8 mouse cellular contexts compared by ENCODE assay signal in genomic region chr16:18083231-18083951, GRCm38 (mm10). TPM values are rescaled to one million over a fixed set of nuclear protein-coding genes. Genes with fewer than 3 reads are reported as not detected.
DNase-seq lines count a peak whose midpoint lies in the region; ATAC-seq and TF ChIP-seq lines count a peak whose summit lies in the region.

No protein-coding gene starts in this region.

- no peak for TF ChIP-seq POLR2A in cerebellum, adult 2 months (IDR thresholded peaks at IDR 0.05; ENCODE audit: borderline replicate concordance, insufficient read depth, low read length)

- H3K9me3 ChIP-seq in heart, embryonic 14.5 days (ENCODE audit: control insufficient read depth, low read length) = no peaks in the 10 kb centered on the region

- DNase-seq in ovary, postnatal 36 days (ENCODE audit: low spot score) = peak; percentile 38
- no peak for DNase-seq in ovary, postnatal 14 days (ENCODE audit: low spot score)
- DNase-seq in cerebellum, adult 2 months = peak; percentile 56 to 71
- DNase-seq in layer of hippocampus, adult 2 months (ENCODE audit: low spot score in 2 of 2) = peak; percentile 43 to 80
- DNase-seq in right cerebral cortex, postnatal 25 days = peak; percentile 59
- no peak for DNase-seq in thymus, postnatal 36 days
- DNase-seq in urinary bladder, adult 2 months (ENCODE audit: low spot score) = no peak

- peaks cover 14% of the 10 kb centered on the region for H3K4me1 ChIP-seq in cerebellum, adult 2 months (ENCODE audit: control insufficient read depth, insufficient read depth, low read length)
- H3K4me1 ChIP-seq in heart, embryonic 14.5 days (ENCODE audit: control insufficient read depth in 2 of 2, insufficient read depth in 2 of 2, low read length in 2 of 2) = peaks cover 4 to 6% of the 10 kb centered on the region in 2 experiments; a peak in 1 of 4 replicates

- 45% methylated on average over 18 of the region's 18 CpGs for WGBS in cerebellum, adult 2 months
- 88% methylated on average over 18 of the region's 18 CpGs for WGBS in heart, embryonic 14.5 days

- H3K27me3 ChIP-seq in cerebellum, adult 2 months (ENCODE audit: control insufficient read depth, insufficient read depth, low read length) = no peaks in the 10 kb centered on the region
- H3K27me3 ChIP-seq in heart, embryonic 14.5 days (ENCODE audit: control insufficient read depth, insufficient read depth, low read length) = 0 out of 2 replicates have a peak, but pooled peaks cover 7% of the 10 kb centered on the region

- no peak overlapping the region for H3K9ac ChIP-seq in heart, embryonic 14.5 days (ENCODE audit: low read length)

- H3K36me3 ChIP-seq in heart, embryonic 14.5 days (ENCODE audit: control insufficient read depth, insufficient read depth, low read length) = no peaks in the 10 kb centered on the region

- H3K4me3 ChIP-seq in cerebellum, adult 2 months (replicated peaks; ENCODE audit: insufficient read depth, low read depth, low read length) = no peak overlapping the region
- no peak overlapping the region for H3K4me3 ChIP-seq in heart, embryonic 14.5 days (ENCODE audit: control insufficient read depth in 1 of 2, insufficient read depth in 1 of 2, low read depth in 1 of 2, low read length in 2 of 2)
- H3K4me3 ChIP-seq in layer of hippocampus, adult 2 months = no peak overlapping the region

- no peak for TF ChIP-seq CTCF in cerebellum, adult 2 months (IDR thresholded peaks at IDR 0.05; ENCODE audit: borderline replicate concordance, insufficient read depth, low read depth, low read length)
- no peak for TF ChIP-seq CTCF in layer of hippocampus, adult 2 months (conservative IDR thresholded peaks at IDR 0.05)

- H3K27ac ChIP-seq in cerebellum, adult 2 months (ENCODE audit: insufficient read depth, low read length) = no peak overlapping the region; the same call in 1 of the 2 replicates
- H3K27ac ChIP-seq in heart, embryonic 14.5 days (replicated peaks in 1 of 2; ENCODE audit: control insufficient read depth in 1 of 2, insufficient read depth in 1 of 2, low read depth in 2 of 2, low read length in 2 of 2) = no peak overlapping the region
- peak overlapping the region; percentile 80 for H3K27ac ChIP-seq in layer of hippocampus, adult 2 months

- no peak overlapping the region for H3K4me2 ChIP-seq in heart, embryonic 14.5 days (ENCODE audit: low read length)

- ATAC-seq in heart, embryonic 14.5 days (ENCODE audit: insufficient number of reproducible peaks, insufficient read depth, low FRiP score, low read depth) = 0 out of 2 replicates have a peak, but pooled peaks have one; percentile 14

RNA-seq across cellular contexts. Expression of gene Prodh, which starts 6.6 kb away (rescaled TPM):
- 45.1 and 55.8 TPM in 2 replicates for polyA plus RNA-seq in cerebellum, adult 2 months (2012; rRNA removed)
- 6.9 and 7.4 TPM in 2 replicates for polyA plus RNA-seq in heart, embryonic 14.5 days (2014; fragmentation: Nextera tagmentation; extraction: Ambion mirVana)
- total RNA-seq in layer of hippocampus, adult 2 months (2021) = 10 to 100 TPM; 45.1 to 48.2 TPM
- polyA plus RNA-seq in urinary bladder, adult 2 months (2012; rRNA removed) = 35.2 and 40.6 TPM in 2 replicates

RNA-seq across cellular contexts. Expression of gene Dgcr6, which starts 30.7 kb away (rescaled TPM):
- polyA plus RNA-seq in cerebellum, adult 2 months (2012; rRNA removed) = 102 and 104 TPM in 2 replicates
- 58.5 and 64.2 TPM in 2 replicates for polyA plus RNA-seq in heart, embryonic 14.5 days (2014; fragmentation: Nextera tagmentation; extraction: Ambion mirVana)
- 10 to 100 TPM; 70.3 to 73.8 TPM for total RNA-seq in layer of hippocampus, adult 2 months (2021)
- 105 and 136 TPM in 2 replicates for polyA plus RNA-seq in urinary bladder, adult 2 months (2012; rRNA removed)

RNA-seq across cellular contexts. Expression of gene Rtn4r, which starts 44.1 kb away (rescaled TPM):
- 82.9 and 97.4 TPM in 2 replicates for polyA plus RNA-seq in cerebellum, adult 2 months (2012; rRNA removed)
- polyA plus RNA-seq in heart, embryonic 14.5 days (2014; fragmentation: Nextera tagmentation; extraction: Ambion mirVana) = 0.43 and 1.00 TPM in 2 replicates
- 100 to 1,000 TPM; 106 to 111 TPM for total RNA-seq in layer of hippocampus, adult 2 months (2021)
- 4.3 and 4.9 TPM in 2 replicates for polyA plus RNA-seq in urinary bladder, adult 2 months (2012; rRNA removed)

Comparison
In these comparisons a context has a peak if more than half of its experiments do, and no peak if none do; other contexts are left out.
1. DNase-seq: peak in ovary, postnatal 36 days (single experiment), cerebellum, adult 2 months (2 of 2), layer of hippocampus, adult 2 months (2 of 2) and right cerebral cortex, postnatal 25 days (single experiment); none in ovary, postnatal 14 days (single experiment), thymus, postnatal 36 days (0 of 2) and urinary bladder, adult 2 months (single experiment).
2. RNA of gene Rtn4r, which starts 44.1 kb away (polyA plus RNA-seq): 82.9 to 97.4 TPM in cerebellum, adult 2 months; 4.3 to 4.9 TPM in urinary bladder, adult 2 months and 0.43 to 1.00 TPM in heart, embryonic 14.5 days; every median in the first group is over 10 times any median in the second.